Mouse (Mus musculus) stomach, postnatal 0 days (tissue): ENCODE measurements at regions not wholly inside any gene's neighbourhood (a gene's known extent, or its start where the extent isn't known, plus 50 kb on each side); places are given as distances from the start of the nearest gene placed in this dataset.

Experiments used
- CTCF ChIP-seq: IDR thresholded peaks from 2 replicates; pipeline ENCODE4 v1.5.1; 2016; ENCODE audit warnings: antibody characterized with exemption, low read depth, mild to moderate bottlenecking, moderate library complexity
- EP300 ChIP-seq: optimal IDR thresholded peaks from 2 replicates; pipeline ENCODE3; 2016; ENCODE audit warnings: antibody characterized with exemption

GRCm38 (mm10) chr13:35177305-35177704 is 150.4 kb upstream of the Eci2 start:
- TF ChIP-seq EP300 (no peak), CTCF (no peak)
